Mouse (Mus musculus): Measurements from ENCODE around the gene Hepacam.

DNA sequence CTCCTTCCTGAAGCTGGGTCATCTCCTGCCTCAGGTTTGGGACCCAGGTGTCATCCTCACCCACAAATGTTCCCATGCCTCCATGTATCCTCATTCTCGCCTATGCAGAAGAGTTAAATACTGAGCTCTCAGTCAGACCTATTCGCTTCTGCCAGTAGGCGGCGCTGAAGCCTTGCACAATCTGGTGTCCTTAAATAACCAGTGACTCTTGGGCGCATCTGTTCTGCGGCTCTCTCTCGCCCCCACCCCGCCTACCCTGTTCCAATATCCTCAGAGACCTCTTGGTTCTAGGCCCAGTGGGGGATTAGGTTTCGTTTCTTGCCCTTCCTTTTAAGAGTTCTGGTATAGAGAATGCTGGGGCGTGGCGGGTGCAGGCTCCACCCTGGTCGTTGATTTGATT is 63.4 kb downstream of the Hepacam start:
- TF ChIP-seq CHD2 (IDR thresholded peaks at IDR 0.05; ENCODE audit: low read length) = no peak
- no peak for TF ChIP-seq UBTF (IDR thresholded peaks at IDR 0.05; ENCODE audit: borderline replicate concordance, insufficient read depth, low read depth, low read length)
- no peak for TF ChIP-seq RCOR1 (IDR thresholded peaks at IDR 0.05; ENCODE audit: low read depth, low read length)
- TF ChIP-seq NRF1 (IDR thresholded peaks at IDR 0.05; ENCODE audit: insufficient read depth, low read depth, low read length, poor library complexity, severe bottlenecking) = no peak
- no peak for TF ChIP-seq MYC (IDR thresholded peaks at IDR 0.05; ENCODE audit: low read depth, low read length)
- peak; percentile 92 to 96 (median 94) for TF ChIP-seq CTCF (IDR thresholded peaks at IDR 0.05 in 2 of 3, conservative IDR thresholded peaks at IDR 0.05 in 1 of 3; ENCODE audit: control insufficient read depth in 1 of 3, insufficient read depth in 1 of 3, low read depth in 2 of 3, low read length in 3 of 3, poor library complexity in 1 of 3, severe bottlenecking in 1 of 3)
- no peak for TF ChIP-seq TCF12 (IDR thresholded peaks at IDR 0.05; ENCODE audit: low read depth, low read length)
- no peak for TF ChIP-seq E2F4 (IDR thresholded peaks at IDR 0.05; ENCODE audit: borderline replicate concordance, low read depth, low read length)
- no peak for TF ChIP-seq POLR2A (IDR thresholded peaks at IDR 0.05; ENCODE audit: control insufficient read depth in 1 of 2, insufficient read depth in 1 of 2, low read depth in 1 of 2, low read length in 2 of 2, poor library complexity in 1 of 2)
- TF ChIP-seq ZMIZ1 (IDR thresholded peaks at IDR 0.05; ENCODE audit: low read depth, low read length) = no peak
- TF ChIP-seq MAX (IDR thresholded peaks at IDR 0.05; ENCODE audit: low read length) = no peak
- TF ChIP-seq GATA1 (IDR thresholded peaks at IDR 0.05; ENCODE audit: low read depth, low read length) = no peak
